Mouse (Mus musculus) embryonic facial prominence, embryonic 14.5 days (tissue): ENCODE results near the gene Mdga2. TPM values are rescaled to one million over a fixed set of nuclear protein-coding genes. Genes with fewer than 3 reads are reported as not detected.

Source experiments
- ATAC-seq: fragments of 200-750 bp; cut with Nextera tagmentation; 2 replicates; pipeline ENCODE4 v1.8.0; 2017; ENCODE audit warnings: low read depth, moderate number of reproducible peaks, moderate TSS enrichment
- DNase-seq: peaks from one replicate; pipeline ENCODE4 v3.0.0-alpha.2; 2015; ENCODE audit warnings: low spot score
- H3K27ac ChIP-seq: fragments of 300-500 bp; sonication (generic); replicated peaks from 2 replicates; pipeline ENCODE4 v1.5.1; 2014; ENCODE audit warnings: low read depth, mild to moderate bottlenecking, low read length, moderate library complexity
- H3K27me3 ChIP-seq: fragments of 300-500 bp; sonication (generic); replicated peaks from 2 replicates; pipeline ENCODE4 v1.6.1; 2014; ENCODE audit warnings: low read length; ENCODE audit not compliant: control insufficient read depth, insufficient read depth
- H3K36me3 ChIP-seq: fragments of 300-500 bp; sonication (generic); 2 replicates; pipeline ENCODE4 v1.6.1; 2014; ENCODE audit warnings: low read length, mixed read lengths; ENCODE audit not compliant: control insufficient read depth, insufficient read depth
- H3K4me1 ChIP-seq: fragments of 300-500 bp; sonication (generic); 2 replicates; pipeline ENCODE4 v1.6.1; 2014; ENCODE audit warnings: antibody characterized with exemption, low read length; ENCODE audit not compliant: control insufficient read depth, insufficient read depth
- H3K4me2 ChIP-seq: fragments of 300-500 bp; sonication (generic); 2 replicates; pipeline ENCODE4 v1.6.1; 2014; ENCODE audit warnings: low read depth, mild to moderate bottlenecking, low read length, moderate library complexity, mixed read lengths
- H3K4me3 ChIP-seq: fragments of 300-500 bp; sonication (generic); 2 replicates; pipeline ENCODE4 v1.5.1; 2014; ENCODE audit warnings: low read depth, mild to moderate bottlenecking, low read length
- H3K9ac ChIP-seq: fragments of 300-500 bp; sonication (generic); 2 replicates; pipeline ENCODE4 v1.6.1; 2014; ENCODE audit warnings: low read depth, mild to moderate bottlenecking, low read length, moderate library complexity, mixed read lengths
- H3K9me3 ChIP-seq: fragments of 300-500 bp; sonication (generic); 2 replicates; pipeline ENCODE4 v1.6.1; 2016; ENCODE audit warnings: low read length; ENCODE audit not compliant: control insufficient read depth
- WGBS: fragments of 180-500 bp; shearing (Covaris S2); extraction: QIAGEN DNeasy Blood & Tissue Kit; methylation state at CpG from one replicate; pipeline ENCODE4 v1.1.7; 2014; 5-methylcytosine and 5-hydroxymethylcytosine counted together
- polyA plus RNA-seq: library from polyadenylated mRNA; unstranded; fragments of >200 nt; fragmentation: Nextera tagmentation; extraction: Ambion mirVana; gene quantifications from 2 replicates; pipeline ENCODE4 v1.2.1, GENCODE M21; 2014

Mdga2 gene
- polyA plus RNA-seq, 1 experiment from 2014 or later, result 3.0 TPM

DNA sequence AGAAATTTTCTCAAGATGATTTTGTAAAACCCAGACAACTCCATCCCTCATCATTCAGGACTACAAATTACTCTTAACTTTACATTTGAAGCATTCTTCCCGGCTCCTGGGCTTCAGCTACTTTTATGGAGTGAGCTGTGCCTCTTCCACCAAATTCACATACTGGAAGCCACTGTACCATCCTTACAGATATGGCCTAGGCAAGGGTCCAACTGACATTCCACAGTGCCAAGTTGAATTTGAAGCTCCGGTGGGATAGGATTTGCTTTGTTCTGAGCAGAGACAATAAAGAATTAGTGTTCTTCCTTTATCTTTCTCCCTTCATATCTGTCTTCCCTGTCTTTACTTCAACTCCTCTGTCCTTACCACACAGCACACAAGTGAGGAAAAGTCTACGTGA lies 118.2 kb downstream of the Mdga2 start:
- no peaks in the 10 kb centered on the region for H3K36me3 ChIP-seq
- 64% methylated on average over 3 of the region's 3 CpGs for WGBS

DNA sequence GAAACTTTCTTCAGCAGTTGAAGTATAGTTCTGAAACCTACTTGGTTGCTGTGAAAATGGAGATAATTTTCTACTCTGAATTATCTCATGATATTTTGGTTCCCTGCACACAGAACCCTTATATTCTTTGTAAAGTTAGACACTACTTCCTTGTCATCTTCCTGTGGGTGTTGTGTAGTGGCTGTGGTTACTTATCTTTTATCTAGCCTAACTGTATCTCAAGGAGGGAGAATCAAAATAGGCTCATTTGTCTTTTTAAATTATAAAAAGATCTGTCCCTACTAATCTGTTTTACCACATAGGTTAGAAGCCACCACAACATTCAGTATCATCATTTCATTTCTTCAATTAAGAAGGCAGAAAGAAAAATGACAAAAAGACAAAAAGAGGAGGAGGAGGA lies 127.9 kb downstream of the Mdga2 start:
- no peaks in the 10 kb centered on the region for H3K27me3 ChIP-seq
- no peak overlapping the region for H3K9ac ChIP-seq
- H3K27ac ChIP-seq, result no peak overlapping the region
- no peak overlapping the region for H3K4me3 ChIP-seq
- H3K4me1 ChIP-seq, result no peaks in the 10 kb centered on the region
- H3K4me2 ChIP-seq, result no peak overlapping the region
- no peaks in the 10 kb centered on the region for H3K9me3 ChIP-seq
- ATAC-seq (no peak), DNase-seq (no peak)
- H3K36me3 ChIP-seq, result no peaks in the 10 kb centered on the region

More for the DNA sequence above, 118.2 kb downstream of the Mdga2 start:
- ATAC-seq, result no peak
- Histone ChIP-seq H3K4me3 (no peak overlapping the region), H3K27me3 (no peaks in the 10 kb centered on the region), H3K9me3 (no peaks in the 10 kb centered on the region), H3K4me1 (no peaks in the 10 kb centered on the region), H3K9ac (no peak overlapping the region), H3K4me2 (no peak overlapping the region), H3K27ac (no peak overlapping the region)
- DNase-seq, result no peak

DNA sequence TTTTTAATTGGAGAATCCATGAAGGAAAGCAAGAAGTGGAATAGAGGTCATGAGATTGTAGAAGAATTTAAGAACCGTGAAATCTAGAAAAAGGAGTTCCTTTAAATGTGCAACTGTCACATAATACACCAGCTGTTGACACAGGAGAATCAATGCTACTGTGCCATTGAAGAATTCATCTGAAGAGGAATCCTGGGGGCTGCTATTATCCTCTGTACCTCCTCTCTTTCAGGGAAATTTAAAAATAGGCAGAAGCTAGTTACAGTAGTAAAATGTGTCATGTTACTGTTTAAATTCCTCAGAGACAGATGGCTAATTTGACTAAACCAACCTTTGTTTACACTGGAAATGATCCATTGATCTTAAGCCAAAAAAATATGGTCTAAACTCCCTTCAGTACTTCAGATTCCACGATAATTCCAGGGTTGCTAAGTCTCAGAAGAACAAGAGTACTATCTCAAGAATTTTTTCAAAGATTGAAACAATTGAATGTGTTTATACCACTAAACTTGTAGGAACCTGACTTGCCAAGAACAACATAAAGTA lies 131.9 kb downstream of the Mdga2 start:
- Histone ChIP-seq H3K4me1 (no peaks in the 10 kb centered on the region), H3K27me3 (no peaks in the 10 kb centered on the region), H3K27ac (no peak overlapping the region), H3K36me3 (no peaks in the 10 kb centered on the region), H3K9me3 (no peaks in the 10 kb centered on the region), H3K4me3 (no peak overlapping the region), H3K9ac (no peak overlapping the region), H3K4me2 (no peak overlapping the region)
- 33% methylated on average over 2 of the region's 2 CpGs for WGBS
- DNase-seq (peak; percentile 42), ATAC-seq (peak; percentile 53; the same call in 1 of the 2 replicates)

DNA sequence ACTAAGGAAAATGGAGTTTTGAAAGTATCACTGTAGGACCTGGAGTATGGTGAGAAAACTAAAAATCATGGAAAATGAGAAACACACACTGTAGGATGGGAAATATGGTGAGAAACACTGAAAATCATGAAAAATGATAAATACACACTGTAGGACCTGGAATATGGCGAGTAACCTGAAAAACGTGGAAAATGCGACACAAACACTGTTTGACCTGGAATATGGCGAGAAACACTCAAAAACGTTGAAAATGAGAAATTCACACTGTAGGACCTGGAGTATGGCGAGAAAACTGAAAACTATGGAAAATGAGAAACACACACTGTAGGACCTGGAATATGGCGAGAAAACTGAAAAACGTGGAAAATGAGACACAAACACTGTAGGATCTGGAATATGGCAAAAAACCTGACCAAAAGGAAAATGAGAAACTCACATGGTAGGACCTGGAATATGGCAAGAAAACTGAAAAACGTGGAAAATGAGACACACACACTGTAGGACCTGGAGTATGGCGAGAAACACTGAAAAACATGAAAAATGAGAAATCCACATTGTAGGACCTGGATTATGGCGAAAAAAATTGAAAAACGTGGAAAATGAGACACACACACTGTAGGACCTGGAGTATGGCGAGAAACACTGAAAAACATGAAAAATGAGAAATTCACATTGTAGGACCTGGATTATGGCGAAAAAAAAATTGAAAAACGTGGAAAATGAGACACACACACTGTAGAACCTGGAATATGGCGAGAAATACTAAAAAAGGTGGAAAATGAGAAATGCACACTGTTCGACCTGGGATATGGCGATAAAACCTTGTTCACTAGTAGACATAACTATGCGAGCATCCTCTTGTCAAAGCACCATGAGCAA lies 163.0 kb downstream of the Mdga2 start:
- Histone ChIP-seq H3K9me3 (peaks cover 10% of the 10 kb centered on the region), H3K9ac (no peak overlapping the region), H3K4me1 (no peaks in the 10 kb centered on the region), H3K4me3 (no peak overlapping the region), H3K27ac (no peak overlapping the region), H3K27me3 (no peaks in the 10 kb centered on the region), H3K4me2 (no peak overlapping the region), H3K36me3 (no peaks in the 10 kb centered on the region)
- DNase-seq, result peak; percentile 6
- peak; percentile 96 for ATAC-seq
- WGBS, result 70% methylated on average over 19 of the region's 19 CpGs

DNA sequence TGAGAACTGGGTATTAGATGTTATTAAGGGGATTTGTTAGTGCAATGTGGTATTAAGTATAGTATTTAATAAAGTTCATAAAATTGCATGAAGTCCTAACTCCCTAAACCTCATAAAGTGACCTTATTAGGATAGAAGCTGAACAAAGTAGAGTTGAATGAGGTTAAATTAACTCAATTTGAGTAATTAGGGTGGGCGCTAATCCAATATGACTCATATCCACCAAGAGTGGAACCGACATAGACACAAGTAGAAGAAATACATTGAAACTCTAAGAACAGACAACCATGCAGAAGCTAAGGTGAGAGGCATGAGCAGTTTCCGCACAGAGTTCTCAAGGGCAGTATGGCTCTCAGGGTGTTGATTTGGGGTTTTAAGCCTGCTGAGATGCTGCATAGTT lies 165.7 kb downstream of the Mdga2 start:
- Histone ChIP-seq H3K27ac (no peak overlapping the region), H3K4me2 (no peak overlapping the region), H3K4me1 (no peaks in the 10 kb centered on the region), H3K36me3 (no peaks in the 10 kb centered on the region), H3K4me3 (no peak overlapping the region), H3K27me3 (no peaks in the 10 kb centered on the region), H3K9me3 (peaks cover 10% of the 10 kb centered on the region), H3K9ac (no peak overlapping the region)
- WGBS, result 84% methylated on average over 3 of the region's 3 CpGs
- ATAC-seq, result no peak
- DNase-seq, result no peak

DNA sequence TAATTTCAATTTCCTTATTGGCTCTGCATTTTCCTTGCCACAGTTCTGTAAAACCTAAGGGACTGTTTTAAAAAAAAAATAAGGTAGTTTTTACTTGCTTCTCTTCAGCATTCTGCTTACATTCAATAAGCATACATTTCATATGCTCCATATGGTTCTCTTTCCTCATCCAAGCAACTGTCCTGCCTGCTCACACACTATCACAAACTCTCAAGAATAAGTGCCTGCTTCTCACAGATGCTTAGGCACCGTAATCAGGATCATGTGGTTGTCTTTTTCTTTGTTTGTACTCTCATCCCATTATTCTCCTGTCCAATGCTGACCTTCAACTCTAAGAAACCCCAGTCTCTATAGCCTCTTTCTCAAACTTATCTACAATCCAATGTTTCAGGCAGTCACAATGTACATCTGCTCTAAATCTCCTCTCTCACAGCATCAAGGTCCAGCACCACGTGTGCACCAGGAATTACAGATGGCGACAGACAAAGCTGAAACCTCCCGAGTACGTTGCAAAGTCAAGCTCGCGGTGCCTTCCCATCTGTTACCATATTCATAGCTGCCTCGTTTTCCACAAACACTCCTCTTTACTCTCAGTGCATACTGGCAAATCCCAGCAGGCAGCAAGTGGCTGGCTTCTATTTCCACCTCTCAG lies 177.1 kb downstream of the Mdga2 start:
- 62% methylated on average over 8 of the region's 8 CpGs for WGBS
- H3K9ac ChIP-seq, result no peak overlapping the region
- H3K9me3 ChIP-seq, result no peaks in the 10 kb centered on the region
- H3K27ac ChIP-seq, result no peak overlapping the region
- DNase-seq (no peak), ATAC-seq (peak; percentile 30)
- no peaks in the 10 kb centered on the region for H3K4me1 ChIP-seq
- no peaks in the 10 kb centered on the region for H3K27me3 ChIP-seq
- H3K4me3 ChIP-seq, result no peak overlapping the region
- no peak overlapping the region for H3K4me2 ChIP-seq
- no peaks in the 10 kb centered on the region for H3K36me3 ChIP-seq

DNA sequence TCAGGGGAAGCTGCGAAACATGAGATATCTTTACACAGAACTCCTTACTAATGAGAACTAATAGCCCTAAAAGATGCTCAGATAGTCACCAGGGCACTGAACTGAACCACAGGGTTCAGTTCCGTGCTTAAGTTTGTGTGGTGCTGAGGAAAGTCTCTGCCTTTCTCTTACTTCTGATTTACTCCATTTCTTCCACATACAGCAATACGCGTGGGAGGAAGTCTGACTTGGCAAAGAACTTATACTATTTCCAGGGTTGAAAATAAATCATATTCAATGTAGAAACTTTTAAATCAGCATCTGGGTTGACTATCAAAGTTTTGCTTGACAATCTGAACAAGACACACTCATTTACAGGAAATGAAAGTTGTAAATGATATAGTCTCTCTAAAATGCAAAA lies 180.5 kb downstream of the Mdga2 start:
- Histone ChIP-seq H3K27ac (no peak overlapping the region), H3K4me3 (no peak overlapping the region), H3K4me2 (no peak overlapping the region), H3K27me3 (no peaks in the 10 kb centered on the region), H3K9ac (no peak overlapping the region), H3K9me3 (no peaks in the 10 kb centered on the region), H3K36me3 (no peaks in the 10 kb centered on the region), H3K4me1 (no peaks in the 10 kb centered on the region)
- 81% methylated on average over 4 of the region's 4 CpGs for WGBS
- ATAC-seq (no peak), DNase-seq (no peak)

GRCm38 (mm10) chr12:67035509-67036261 lies 186.7 kb downstream of the Mdga2 start:
- no peak for ATAC-seq
- DNase-seq, result no peak
- Histone ChIP-seq H3K9me3 (no peaks in the 10 kb centered on the region), H3K36me3 (no peaks in the 10 kb centered on the region), H3K27ac (no peak overlapping the region), H3K4me1 (no peaks in the 10 kb centered on the region), H3K9ac (no peak overlapping the region), H3K4me3 (no peak overlapping the region), H3K27me3 (no peaks in the 10 kb centered on the region), H3K4me2 (no peak overlapping the region)
- WGBS, result 86% methylated on average over 15 of the region's 15 CpGs
